Mouse (Mus musculus) R1 (cell line): ENCODE measurements around the gene A730009L09Rik.

Source experiments
- DNase-seq: peaks from one replicate; pipeline ENCODE4 v3.0.0-alpha.2; 2018; ENCODE audit warnings: low read depth, low spot score

A730009L09Rik gene

DNA sequence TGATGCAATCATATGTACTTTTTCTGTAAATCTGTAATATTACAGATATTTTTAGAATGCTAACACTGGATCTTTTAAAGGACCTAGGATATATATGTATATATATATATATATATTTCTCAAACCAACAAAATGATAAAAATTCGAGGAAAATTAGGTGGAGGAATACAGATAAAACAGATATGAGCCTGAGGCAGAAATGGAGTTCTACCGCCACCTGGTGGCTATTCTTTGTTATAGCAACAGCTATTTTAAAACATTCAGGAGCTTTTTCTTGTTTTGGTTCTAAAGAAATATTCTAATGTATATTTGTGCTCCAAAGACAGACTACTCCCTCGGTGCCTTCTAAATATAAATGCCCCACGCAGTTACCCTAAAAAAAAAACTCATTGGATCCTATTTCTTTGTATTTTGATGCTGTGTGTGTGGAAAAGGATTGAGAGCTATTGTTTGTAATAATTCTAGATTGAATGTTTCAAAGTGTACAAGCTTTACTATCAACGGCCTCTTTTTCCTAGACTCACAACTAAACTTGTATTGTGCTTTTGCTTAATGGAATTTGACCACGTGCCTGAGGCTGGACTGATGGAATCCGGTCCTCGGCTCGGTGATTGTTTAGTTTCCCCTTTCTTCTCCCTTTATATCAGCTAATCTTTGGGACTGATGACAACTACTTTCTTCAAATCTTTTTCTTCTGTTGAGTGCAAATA, 44.8 kb downstream of the A730009L09Rik start:
- DNase-seq, result peak; percentile 33

DNA sequence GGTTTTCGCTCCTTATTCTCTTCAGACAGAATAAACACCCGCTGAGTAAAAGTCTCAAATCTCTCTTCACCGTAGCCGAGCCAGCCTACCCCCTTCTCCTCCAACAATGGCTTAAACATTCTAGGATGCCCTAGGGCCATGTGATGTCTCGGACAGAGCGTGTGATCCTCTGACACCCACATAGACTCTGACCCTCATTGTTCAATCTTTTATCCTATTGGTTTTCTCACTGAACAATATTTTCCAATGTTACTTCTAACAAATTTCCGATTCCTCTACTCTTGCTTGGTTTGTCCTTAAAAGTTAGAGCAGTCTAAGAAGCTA, 45.3 kb downstream of the A730009L09Rik start:
- DNase-seq, result no peak
